Mouse (Mus musculus) left cerebral cortex, postnatal 4 days (tissue): ENCODE data around the gene Cfap69. TPM values are rescaled to one million over a fixed set of nuclear protein-coding genes. Genes with fewer than 3 reads are reported as not detected.

Source experiments
- DNase-seq: peaks from one replicate; pipeline ENCODE4 v3.0.0-alpha.2; 2022
- intact Hi-C: fragments of 180-260 bp; cut with DNase I; formaldehyde crosslinking; loops from one replicate; pipeline ENCODE4 v1.15.1; 2025
- total RNA-seq, 2 experiments: library from RNA; stranded (reverse); gene quantifications; 2 replicates each; pipeline ENCODE4 v1.2.3; 2021

The Cfap69 gene
- total RNA-seq, 2 experiments from 2014 or later, result 13.8 to 20.1 TPM

DNA sequence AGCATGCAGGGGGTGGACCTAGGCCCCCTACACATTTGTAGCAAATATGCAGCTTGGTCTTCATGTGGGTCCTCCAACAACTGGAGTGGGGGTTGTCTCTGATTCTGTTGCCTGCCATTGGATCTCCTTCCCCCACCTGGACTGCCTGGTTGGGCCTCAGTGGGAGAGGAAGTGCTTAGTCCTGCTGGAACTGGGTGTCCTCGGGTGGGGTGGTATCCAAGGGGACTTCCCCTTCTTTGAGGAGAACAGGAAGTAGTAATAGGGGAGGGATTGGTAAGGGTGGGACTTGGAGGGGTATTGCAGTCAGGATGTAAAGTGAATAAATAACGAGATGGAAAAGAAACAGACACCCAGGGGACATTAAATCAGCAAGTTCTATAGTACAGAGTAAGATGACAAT is 5.4 kb downstream of the Cfap69 start:
- no peak for DNase-seq
- intact Hi-C loops, result loop anchor here (10.0 kb wide), 1 partner anchor 154 kb away; no protein-coding TSS in a partner anchor

DNA sequence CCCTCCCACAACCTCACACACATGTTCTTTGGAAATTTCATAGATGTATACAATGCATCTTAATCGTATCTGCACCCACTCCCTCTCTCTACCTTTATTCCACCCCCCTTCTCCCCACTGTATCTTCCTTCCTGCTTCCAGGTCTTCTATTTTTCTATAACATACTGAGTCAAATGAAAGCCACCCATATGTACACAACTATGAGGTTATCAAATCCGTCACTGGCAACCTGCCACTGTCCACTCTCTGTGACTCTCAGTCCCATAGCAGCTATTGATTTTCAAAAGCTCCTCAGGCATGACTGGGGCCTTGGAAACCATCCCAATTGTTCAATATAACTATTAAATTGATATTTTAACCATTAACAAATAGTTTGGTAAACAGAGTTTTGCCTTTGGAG is 6.1 kb downstream of the Cfap69 start:
- intact Hi-C loops, result loop anchor here (10.0 kb wide), 1 partner anchor 153 kb away; no protein-coding TSS in a partner anchor
- no peak for DNase-seq

DNA sequence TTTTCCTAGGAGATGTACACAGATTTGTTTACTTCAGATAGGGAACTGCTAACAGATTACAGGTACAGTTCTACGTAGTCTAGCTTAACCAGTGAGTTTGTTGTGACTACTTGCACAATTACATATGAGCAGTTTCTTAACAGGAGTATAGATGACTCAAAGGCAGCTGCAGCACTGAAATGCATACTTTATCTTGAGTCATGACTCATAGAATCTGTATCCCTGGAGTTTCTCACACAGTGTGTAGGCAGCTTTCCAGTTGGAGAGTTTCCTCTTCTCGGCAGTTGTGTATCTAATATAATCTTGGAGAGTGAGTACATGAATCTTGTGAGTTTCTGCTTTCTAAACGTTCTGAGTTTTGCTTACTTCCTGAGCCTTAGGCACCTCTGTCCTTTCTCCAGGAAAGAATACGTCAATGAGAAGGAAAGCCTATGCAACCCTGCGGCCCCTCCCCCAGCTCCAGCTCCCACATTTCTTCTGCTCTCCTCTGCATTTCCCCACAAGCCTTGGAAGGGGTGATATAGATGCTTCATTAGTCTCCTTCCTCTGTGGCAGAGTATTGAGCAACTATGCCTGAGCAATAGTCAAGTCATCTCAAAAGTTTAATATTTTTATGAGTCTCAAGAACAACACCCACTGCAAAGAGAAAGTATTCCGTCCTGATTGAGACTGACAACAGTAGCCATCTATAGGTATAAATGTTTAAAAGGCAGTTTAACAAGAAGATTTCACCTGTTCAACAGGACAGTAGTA is 15.0 kb downstream of the Cfap69 start:
- intact Hi-C loops, result loop anchor here (5.0 kb wide), 1 partner anchor 98 kb away; the partner anchor contains the start of gene Steap1
- no peak for DNase-seq

DNA sequence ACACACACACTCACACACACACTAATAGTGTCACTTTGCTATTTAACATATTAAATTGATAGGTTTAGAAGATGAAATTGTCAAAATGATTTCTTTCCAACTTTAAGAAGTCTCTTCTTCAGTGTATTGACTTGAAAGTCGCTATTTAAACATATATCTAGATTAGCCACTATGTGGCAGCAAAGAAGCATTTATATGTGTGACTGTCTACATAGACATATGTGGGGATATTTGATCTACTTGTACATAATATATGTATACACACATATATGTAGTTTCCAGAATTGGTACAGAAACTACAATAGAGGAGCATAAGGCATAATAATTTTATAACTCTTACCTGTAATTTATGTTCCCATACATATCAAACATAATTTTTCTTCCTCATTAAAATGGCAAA is 17.9 kb downstream of the Cfap69 start:
- DNase-seq, result no peak
- intact Hi-C loops, result loop anchor here (5.0 kb wide), 1 partner anchor 101 kb away; the partner anchor contains the start of gene Steap1

DNA sequence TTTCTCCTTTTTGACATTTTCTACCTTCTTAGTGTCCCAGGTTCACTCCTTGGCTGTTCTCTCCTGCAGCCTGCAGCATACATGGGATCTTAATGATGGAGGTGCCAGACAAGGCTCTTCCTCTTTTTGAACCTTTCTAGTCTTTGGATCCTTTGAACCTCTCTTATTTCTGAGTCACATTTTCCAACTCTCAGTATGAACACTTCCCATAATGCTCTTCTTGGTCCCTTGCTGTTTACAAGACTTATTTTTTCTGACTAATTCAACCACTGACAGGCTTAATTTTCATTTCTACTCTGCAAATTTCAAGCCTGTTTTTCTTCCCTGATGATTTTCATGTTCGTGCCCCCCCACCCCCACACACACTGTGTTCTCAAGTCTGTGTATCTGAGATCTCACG is 25.5 kb downstream of the Cfap69 start:
- no peak for DNase-seq
- intact Hi-C loops, result no loop called here

DNA sequence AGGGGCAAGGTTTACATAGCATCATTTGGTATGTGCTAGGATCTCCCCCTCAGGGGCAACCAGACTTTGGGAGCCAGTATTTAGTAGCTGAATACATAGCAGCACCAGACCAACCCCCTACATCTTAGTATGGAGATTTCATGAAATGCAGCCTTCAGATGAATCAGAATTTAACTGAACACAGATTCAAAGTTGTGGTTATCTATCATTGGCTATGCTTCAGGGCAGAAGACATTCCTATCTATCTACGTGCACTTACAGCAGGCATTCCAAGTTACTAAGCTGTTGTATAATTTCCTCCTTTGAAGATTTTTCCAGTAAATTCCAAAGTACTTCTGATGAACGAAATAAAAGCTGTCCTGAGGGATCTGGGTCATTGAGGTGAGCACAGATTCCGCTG is 38.5 kb downstream of the Cfap69 start:
- no peak for DNase-seq
- intact Hi-C loops, result no loop called here

DNA sequence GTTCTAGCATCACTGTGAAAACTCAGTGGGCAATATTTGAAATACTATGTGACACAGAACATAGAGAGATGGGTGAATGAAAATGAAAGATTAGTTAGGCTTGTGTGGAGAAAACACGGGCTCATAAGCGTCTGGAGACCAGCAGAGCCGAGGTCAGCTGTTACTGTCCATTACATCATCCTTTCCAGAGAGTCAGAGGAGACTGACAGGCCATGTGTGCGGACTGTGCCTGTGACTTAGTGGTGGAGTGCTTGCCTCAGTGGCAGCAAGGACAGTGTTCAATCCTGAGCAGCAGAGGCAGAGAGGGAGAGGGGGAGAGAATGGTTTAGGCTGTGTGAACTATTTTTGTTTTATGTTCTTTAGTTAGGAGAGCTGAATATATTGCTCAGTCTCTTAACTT is 45.7 kb downstream of the Cfap69 start:
- DNase-seq, result no peak
- intact Hi-C loops, result no loop called here

DNA sequence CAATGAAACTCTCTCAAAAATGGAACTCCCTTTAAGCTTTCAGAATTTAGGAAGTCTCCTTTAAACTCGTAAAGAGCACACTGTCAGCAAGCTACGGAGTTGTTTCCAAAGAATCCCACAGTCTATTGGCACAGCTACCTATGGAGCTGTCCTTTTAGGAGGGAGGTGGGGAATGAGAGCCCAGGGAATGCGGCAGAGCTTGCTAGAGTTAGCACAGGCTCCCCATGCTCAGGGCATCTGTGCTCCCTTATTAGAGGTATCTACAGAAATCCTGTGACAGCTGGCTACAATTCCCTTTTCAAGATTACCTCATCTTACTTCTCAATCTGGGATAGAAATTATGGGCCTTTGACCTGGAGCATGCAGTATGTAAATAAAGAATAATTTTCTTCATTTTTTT is 53.5 kb downstream of the Cfap69 start:
- no peak for DNase-seq
- intact Hi-C loops, result no loop called here

DNA sequence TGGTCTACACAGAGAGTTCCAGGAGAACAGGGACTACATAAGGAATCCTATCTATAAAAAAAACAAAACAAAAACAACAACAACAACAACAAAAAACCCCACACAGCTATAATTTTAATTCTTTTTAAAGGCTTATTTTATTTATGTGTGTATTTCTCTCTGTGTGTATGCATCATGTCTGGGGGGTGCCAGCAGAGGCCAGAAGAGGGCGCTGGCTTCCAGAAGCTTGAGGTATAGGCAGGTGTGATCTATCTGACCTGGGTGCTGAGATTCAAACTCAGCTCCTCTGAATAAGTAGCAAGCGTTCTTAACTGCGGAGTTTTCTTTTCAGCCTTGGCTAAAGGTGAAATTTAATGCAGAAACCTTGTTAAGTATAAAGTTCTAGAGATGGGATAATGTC is 76.4 kb downstream of the Cfap69 start:
- DNase-seq, result no peak
- intact Hi-C loops, result no loop called here

DNA sequence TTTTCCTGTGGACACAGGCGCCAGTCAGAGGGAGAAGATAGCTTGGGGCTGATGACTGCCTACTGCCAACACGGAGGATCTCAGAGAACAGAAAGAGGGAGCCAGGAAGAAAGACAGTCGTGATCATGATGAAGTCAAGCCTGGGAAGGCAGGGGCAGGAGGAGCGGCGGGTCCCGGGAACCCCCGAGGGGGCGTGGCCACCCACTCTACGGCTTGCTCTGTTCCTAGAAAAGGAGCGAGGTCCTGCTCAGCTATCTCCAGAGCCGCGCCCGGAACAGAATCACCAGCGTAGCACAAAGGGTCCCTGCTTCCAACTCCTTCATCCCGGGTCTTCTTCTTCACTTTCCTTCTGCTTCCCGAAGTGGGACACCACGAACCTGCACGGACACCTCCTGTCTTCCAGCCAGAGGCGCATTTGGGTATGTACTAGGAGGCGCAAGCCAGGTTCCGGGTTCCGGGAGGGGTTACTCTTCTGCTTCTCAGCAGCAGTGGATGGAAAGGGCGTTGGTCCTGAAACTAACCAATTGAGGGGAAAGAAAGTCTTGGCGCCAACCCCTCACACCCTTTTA is 90.2 kb downstream of the Cfap69 start, which contains the start of gene Gm8773:
Gene Gm8773 (plus strand): TSS at position 51 of the 569 bp plus-strand sequence.
- intact Hi-C loops, result no loop called here
- DNase-seq, result peak; percentile 39

DNA sequence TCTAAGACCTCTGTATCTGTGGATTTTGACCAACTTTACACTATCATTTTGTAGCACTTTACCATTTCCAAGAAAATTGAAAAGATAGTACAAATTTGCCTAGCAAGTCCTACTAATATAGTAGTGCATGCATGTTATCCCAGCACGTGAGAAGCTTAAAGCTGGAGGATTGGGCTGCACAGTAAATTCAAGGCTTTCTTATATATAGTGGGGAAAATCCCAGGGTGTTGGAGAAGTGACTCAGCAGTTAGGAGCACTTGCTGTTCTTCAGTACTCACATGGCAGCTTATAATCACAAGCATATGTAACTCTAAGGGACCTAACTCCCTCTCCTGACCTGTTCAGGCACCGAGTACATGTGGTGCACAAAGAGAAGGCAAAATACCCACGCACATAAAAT is 101.6 kb downstream of the Cfap69 start:
- intact Hi-C loops, result no loop called here
- no peak for DNase-seq

DNA sequence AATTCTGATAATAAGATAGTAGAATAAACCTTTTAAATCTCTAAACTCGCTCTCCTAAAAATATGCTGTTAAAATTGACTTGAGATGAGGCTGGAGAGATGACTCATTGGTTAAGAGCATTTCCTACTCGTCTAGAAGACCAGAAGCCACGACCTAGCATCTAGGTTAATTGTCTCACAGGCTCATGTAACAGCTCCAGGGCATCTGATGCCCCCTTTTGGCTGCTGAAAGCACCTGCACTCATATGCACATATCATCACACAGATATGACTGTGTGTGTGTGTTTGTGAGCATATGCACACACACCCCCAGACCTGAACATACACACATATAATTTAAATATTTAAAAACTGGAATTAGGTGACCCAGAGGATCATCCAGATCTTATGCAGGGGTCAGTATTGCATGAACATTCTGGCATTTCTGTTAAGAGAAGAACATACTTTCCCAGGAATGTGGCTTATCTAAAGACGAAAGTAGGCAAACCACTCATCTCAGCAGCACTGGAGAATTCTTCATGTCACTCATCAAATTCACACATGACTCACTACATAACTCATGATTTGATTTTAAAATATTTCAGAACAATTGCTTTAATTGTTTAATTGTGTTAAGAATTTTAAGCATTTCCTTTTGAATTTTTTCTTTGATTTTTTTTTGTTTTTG is 102.9 kb downstream of the Cfap69 start:
- intact Hi-C loops, result no loop called here

DNA sequence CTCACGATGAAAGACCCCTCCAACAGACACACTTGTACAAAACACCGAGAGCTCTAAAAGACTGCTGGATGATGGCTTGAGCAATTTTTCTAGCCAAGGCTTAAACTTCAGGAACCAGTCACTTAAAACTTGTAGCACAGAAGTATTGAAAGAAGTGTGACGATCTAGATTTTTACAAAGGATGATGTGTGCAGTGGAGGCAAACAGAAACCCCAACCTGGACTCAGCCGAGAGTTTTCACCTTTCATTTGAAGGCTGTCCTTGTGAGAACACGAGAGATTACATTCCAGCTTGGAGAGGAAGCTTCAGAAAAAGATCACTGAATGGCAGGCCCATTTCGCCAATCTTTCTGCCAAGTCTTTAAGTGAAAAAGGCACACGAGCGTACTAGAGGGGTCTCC is 104.2 kb downstream of the Cfap69 start:
- DNase-seq, result no peak
- intact Hi-C loops, result no loop called here

More for the DNA sequence above, 102.9 kb downstream of the Cfap69 start:
- DNase-seq, result no peak

DNA sequence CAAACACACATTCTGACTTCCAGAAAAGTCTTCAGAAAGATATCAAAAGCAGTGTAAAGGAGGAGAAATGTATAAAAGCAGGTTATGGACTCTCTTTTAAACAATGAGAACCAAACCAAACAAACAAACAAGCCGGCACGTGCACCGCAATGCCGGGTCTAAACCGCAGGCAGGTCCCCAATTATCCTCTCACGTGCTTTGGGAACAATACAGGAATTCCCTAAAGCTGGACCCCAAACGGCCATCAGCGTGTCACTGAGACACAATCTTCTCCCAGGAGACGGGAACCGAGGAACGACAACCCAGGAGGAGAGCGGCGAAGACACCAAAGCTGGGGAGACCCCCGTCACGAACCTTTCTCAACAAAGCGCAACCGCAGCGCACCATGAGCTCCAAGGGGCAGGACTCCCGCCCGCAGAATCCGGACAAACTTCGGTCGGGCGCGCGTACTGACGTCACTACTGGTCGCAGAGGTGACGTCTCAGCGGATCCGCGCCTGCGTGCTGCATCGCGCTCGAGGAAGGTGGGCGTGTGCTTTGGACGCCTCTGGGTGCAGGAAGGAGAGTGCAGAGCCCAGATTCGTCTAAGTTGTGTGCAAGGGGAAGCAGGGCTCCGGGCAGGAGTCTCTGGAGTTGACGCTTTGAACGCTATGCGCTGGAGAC is 104.8 kb downstream of the Cfap69 start, which contains the start of gene Gtpbp10:
Gene Gtpbp10 (minus strand): TSS at position 460 of the 662 bp plus-strand sequence.
- DNase-seq, result peak; percentile 94
- intact Hi-C loops, result no loop called here

DNA sequence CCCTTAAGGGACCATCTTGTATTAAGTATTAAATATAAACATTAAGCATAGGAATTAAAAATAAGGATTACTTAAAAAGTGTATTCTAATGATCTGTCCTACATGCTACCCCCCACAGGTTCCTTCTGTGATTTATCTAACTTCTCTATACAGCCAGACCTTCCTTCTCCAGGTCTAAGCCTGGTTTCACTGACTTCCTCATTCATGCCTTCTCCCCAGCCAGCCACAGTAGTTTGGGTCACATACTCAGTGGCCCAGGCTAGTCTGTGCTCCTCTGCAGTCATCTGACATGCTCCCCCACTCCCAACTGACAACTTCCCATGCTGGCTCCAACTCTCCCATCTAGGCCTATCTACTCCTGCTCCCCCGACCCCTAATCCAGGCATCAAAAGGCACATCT is 112.9 kb downstream of the Cfap69 start:
- intact Hi-C loops, result no loop called here
- DNase-seq, result no peak

DNA sequence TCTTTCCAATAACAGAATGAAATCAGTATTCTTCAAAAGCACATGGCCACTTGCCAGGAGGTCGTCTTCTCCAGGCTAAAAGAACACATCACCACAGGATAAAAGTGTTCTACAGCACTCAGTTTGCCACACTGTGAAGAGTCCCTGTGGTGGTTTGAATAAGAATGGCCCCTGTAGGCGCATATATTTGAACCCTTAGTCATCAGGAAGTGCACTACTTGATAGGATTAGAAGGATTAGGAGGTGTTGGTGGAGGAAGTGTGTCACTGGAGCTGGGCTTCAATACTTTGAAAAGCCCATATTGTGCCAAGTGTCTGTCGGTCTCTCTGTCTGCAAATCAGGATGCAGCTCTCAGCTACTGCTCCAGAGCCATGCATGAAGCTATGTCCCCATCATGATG is 123.7 kb downstream of the Cfap69 start:
- DNase-seq, result no peak
- intact Hi-C loops, result no loop called here

DNA sequence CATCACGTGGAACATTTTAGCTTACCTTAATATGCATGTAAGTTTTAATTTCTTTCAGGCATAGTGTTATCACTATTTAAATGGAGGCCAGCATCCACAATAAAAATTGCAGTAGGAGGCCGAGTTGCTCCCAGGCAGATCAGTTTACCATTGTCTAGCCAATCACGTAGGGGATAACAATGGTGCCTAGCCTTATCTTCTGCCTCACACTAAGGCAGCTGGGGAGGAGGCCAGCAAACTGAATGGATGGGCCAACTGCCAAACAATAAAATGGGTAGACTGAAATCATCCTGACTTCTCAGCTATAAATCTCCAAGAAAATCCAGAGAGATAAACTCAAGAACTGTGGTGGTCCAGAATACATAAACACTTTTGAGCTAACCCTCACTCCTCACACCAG is 124.3 kb downstream of the Cfap69 start:
- no peak for DNase-seq
- intact Hi-C loops, result no loop called here

DNA sequence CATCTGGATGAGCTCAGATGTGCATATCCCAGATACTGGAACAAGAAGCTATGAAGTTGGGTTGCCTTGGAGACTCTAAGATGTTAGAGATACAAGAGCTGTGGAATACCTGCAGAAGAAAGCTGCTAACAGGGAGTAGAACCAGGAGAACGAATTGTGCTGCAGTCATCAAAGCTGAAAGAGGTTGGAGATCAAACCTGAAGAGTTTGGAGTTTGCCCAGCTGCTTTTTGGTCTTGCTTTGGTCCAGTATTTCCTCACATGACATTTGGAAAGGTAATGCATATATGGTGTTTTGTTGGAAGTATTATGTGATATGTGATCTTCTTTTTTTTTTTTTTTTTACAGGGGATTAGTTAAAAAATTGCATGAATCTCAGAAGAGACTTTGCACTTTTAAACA is 127.9 kb downstream of the Cfap69 start:
- no peak for DNase-seq
- intact Hi-C loops, result no loop called here

DNA sequence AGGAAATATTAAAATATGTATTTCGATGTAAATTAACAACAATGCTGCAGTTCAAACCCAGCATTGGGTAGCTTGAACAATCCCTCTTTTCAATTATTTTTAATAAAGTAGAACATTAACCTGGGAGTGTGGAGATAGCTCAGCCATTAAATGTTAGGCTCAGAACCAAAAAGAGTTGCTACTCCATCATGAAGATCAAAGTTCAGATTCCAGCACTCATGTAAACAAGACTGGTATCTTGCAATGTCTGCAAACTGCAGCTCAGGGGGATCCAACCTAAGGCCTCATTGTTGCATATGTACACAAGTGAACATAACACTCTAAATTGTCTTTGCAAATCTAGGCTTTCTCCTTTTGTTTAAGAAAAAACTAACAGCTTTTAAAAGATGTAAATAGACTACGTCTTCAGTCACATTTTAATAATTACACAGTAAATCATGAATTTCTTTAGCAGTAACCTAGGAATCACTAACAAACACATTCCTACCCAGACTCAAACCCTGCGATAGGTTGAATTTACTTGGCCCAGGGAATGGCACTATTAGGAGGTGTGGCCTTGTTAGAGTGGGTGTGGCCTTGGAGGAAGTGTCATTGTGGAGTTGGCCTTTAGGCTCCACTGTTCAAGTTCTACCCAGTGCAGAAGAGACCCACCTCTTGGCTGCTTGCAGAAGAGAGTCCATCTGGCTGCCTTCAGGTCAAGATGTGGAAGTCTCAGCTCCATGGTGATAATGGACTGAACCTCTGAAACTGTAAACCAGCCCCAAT is 130.2 kb downstream of the Cfap69 start:
- DNase-seq, result no peak
- intact Hi-C loops, result no loop called here
